Mouse (Mus musculus): Measurements from ENCODE around the gene Utrn. TPM values are rescaled to one million over a fixed set of nuclear protein-coding genes. Genes with fewer than 3 reads are reported as not detected.

Gene Utrn
- total and polyA plus RNA-seq, 3 experiments = 0.31 to 1.1 (median 0.67) TPM

DNA sequence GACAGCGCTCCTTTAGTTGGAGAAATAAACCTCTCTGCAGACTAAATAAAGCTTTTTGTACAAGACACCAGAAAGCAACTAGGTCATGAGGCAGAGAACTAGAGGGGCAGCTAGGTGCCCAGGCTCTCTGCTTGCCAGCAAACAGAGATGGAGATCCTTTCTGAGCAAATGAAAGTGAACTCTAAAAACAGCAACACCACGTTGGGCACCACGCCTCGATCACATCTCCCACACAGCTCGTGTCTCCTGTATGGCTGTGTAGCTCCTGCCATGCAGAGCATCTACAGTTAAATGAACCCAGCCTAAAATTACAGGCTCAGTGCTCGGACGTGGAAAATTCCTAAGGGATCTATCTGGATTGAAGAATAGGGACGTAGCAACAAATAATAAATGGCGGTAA, 61.5 kb downstream of the Utrn start:
- in situ Hi-C loops (cut with MboI; ENCODE audit: low pct_ligation_motif_present, low pct_unique_long_range_greater_than_20kb, low sequenced_read_pairs) = no loop called here
- Histone ChIP-seq H3K36me3 (replicated peaks in 1 of 2; ENCODE audit: control insufficient read depth in 1 of 2, insufficient read depth in 1 of 2, low read length in 1 of 2) (no peaks in the 10 kb centered on the region), H3K27me3 (replicated peaks) (no peaks in the 10 kb centered on the region), H3K4me3 (replicated peaks in 1 of 3; ENCODE audit: low read depth in 2 of 3, low read length in 2 of 3, poor library complexity in 1 of 3) (no peak overlapping the region), H3K27ac (ENCODE audit: insufficient read depth, low read depth) (no peak overlapping the region), H3K9me3 (replicated peaks; ENCODE audit: low read length) (no peaks in the 10 kb centered on the region), H3K4me2 (ENCODE audit: insufficient read depth, low read depth, poor library complexity, severe bottlenecking) (no peak overlapping the region), H3K9ac (ENCODE audit: insufficient read depth, low read depth) (no peak overlapping the region), H3K79me2 (replicated peaks; ENCODE audit: control insufficient read depth, extremely low read depth, insufficient read depth, poor library complexity, severe bottlenecking) (no peaks in the 10 kb centered on the region), H3K4me1 (ENCODE audit: control insufficient read depth in 1 of 2, insufficient read depth in 2 of 2) (peaks cover 0 to 5% of the 10 kb centered on the region in 2 experiments; a peak in 3 of 4 replicates)
- DNase-seq (ENCODE audit: extremely low read depth) = no peak
- TF ChIP-seq NELFE (IDR thresholded peaks at IDR 0.05; ENCODE audit: low read depth, low read length) = no peak
- no peak for TF ChIP-seq PAX5 (IDR thresholded peaks at IDR 0.05; ENCODE audit: low read length)
- no peak for TF ChIP-seq JUN (IDR thresholded peaks at IDR 0.05; ENCODE audit: insufficient read depth, low read depth, low read length)
- no peak for TF ChIP-seq TBP (conservative IDR thresholded peaks at IDR 0.05; ENCODE audit: low read depth, low read length)
- TF ChIP-seq RAD21 (IDR thresholded peaks at IDR 0.05; ENCODE audit: low read depth, low read length) = no peak
- no peak for TF ChIP-seq ZC3H11A (IDR thresholded peaks at IDR 0.05; ENCODE audit: low read depth, low read length)
- no peak for TF ChIP-seq IRF4 (IDR thresholded peaks at IDR 0.05; ENCODE audit: low read depth, low read length)
- no peak for TF ChIP-seq TCF12 (IDR thresholded peaks at IDR 0.05; ENCODE audit: low read depth, low read length)
- TF ChIP-seq CHD1 (IDR thresholded peaks at IDR 0.05; ENCODE audit: low read depth, low read length) = no peak
- TF ChIP-seq POLR2A (IDR thresholded peaks at IDR 0.05; ENCODE audit: low read depth, low read length) = no peak
- no peak for TF ChIP-seq ZMIZ1 (IDR thresholded peaks at IDR 0.05; ENCODE audit: low read depth, low read length)
- no peak for TF ChIP-seq SMC3 (IDR thresholded peaks at IDR 0.05; ENCODE audit: low read depth, low read length)
- TF ChIP-seq ETS1 (conservative IDR thresholded peaks at IDR 0.05; ENCODE audit: low read depth, low read length) = no peak
- dilution Hi-C loops (cut with MboI; ENCODE audit: extremely low pct_ligation_motif_present, extremely low pct_unique_long_range_greater_than_20kb, low sequenced_read_pairs) = no loop called here

- H3K4me1 ChIP-seq (ENCODE audit: control insufficient read depth in 1 of 2, insufficient read depth in 2 of 2) = peaks cover 0 to 5% of the 10 kb centered on the region in 2 experiments; a peak in 3 of 4 replicates
- H3K79me2 ChIP-seq (replicated peaks; ENCODE audit: control insufficient read depth, extremely low read depth, insufficient read depth, poor library complexity, severe bottlenecking) = no peaks in the 10 kb centered on the region
- TF ChIP-seq MAFK (IDR thresholded peaks at IDR 0.05; ENCODE audit: insufficient replicate concordance, low read length) (no peak), MAX (IDR thresholded peaks at IDR 0.05; ENCODE audit: low read length) (no peak), RCOR1 (conservative IDR thresholded peaks at IDR 0.05; ENCODE audit: low read depth, low read length) (no peak), JUN (IDR thresholded peaks at IDR 0.05; ENCODE audit: insufficient read depth, low read depth, low read length) (no peak), GABPA (IDR thresholded peaks at IDR 0.05; ENCODE audit: insufficient replicate concordance, low read depth, low read length) (no peak), ELF1 (IDR thresholded peaks at IDR 0.05; ENCODE audit: low read depth, low read length) (no peak), RAD21 (IDR thresholded peaks at IDR 0.05; ENCODE audit: low read depth, low read length) (no peak), USF1 (IDR thresholded peaks at IDR 0.05; ENCODE audit: low read depth, low read length) (no peak), TBP (conservative IDR thresholded peaks at IDR 0.05; ENCODE audit: low read depth, low read length) (no peak), ZC3H11A (IDR thresholded peaks at IDR 0.05; ENCODE audit: low read depth, low read length) (no peak), PAX5 (IDR thresholded peaks at IDR 0.05; ENCODE audit: low read length) (no peak), NRF1 (IDR thresholded peaks at IDR 0.05; ENCODE audit: low read depth, low read length) (no peak), MYC (IDR thresholded peaks at IDR 0.05; ENCODE audit: low read depth, low read length) (no peak), ETS1 (conservative IDR thresholded peaks at IDR 0.05; ENCODE audit: low read depth, low read length) (no peak), NELFE (IDR thresholded peaks at IDR 0.05; ENCODE audit: low read depth, low read length) (no peak)
- no peak overlapping the region for H3K9ac ChIP-seq (ENCODE audit: insufficient read depth, low read depth)
- no peak for DNase-seq (ENCODE audit: extremely low read depth)
- H3K27ac ChIP-seq (ENCODE audit: insufficient read depth, low read depth) = no peak overlapping the region
- no peaks in the 10 kb centered on the region for H3K27me3 ChIP-seq (replicated peaks)
- H3K36me3 ChIP-seq (replicated peaks in 1 of 2; ENCODE audit: control insufficient read depth in 1 of 2, insufficient read depth in 1 of 2, low read length in 1 of 2) = no peaks in the 10 kb centered on the region
- no peak overlapping the region for H3K4me3 ChIP-seq (replicated peaks in 1 of 3; ENCODE audit: low read depth in 2 of 3, low read length in 2 of 3, poor library complexity in 1 of 3)
- dilution Hi-C loops (cut with MboI; ENCODE audit: extremely low pct_ligation_motif_present, extremely low pct_unique_long_range_greater_than_20kb, low sequenced_read_pairs) = no loop called here
- no peaks in the 10 kb centered on the region for H3K9me3 ChIP-seq (replicated peaks; ENCODE audit: low read length)
- H3K4me2 ChIP-seq (ENCODE audit: insufficient read depth, low read depth, poor library complexity, severe bottlenecking) = no peak overlapping the region
- in situ Hi-C loops (cut with MboI; ENCODE audit: low pct_ligation_motif_present, low pct_unique_long_range_greater_than_20kb, low sequenced_read_pairs) = no loop called here
These were observed 63.3 kb downstream of the Utrn start for GRCm38 (mm10) chr10:12805826-12806225.
